Mouse (Mus musculus) heart, embryonic 11.5 days (tissue): Measurements from ENCODE around the gene Mcrip1. TPM values are rescaled to one million over a fixed set of nuclear protein-coding genes. Genes with fewer than 3 reads are reported as not detected.

ENCODE experiments used
- ATAC-seq: fragments of 200-750 bp; cut with Nextera tagmentation; replicated peaks from 2 replicates; pipeline ENCODE4 v1.8.0; 2017; ENCODE audit warnings: moderate library complexity; ENCODE audit not compliant: insufficient number of reproducible peaks, low FRiP score, low TSS enrichment
- H3K27ac ChIP-seq: fragments of 300-500 bp; sonication (generic); 2 replicates; pipeline ENCODE4 v1.5.1; 2014; ENCODE audit warnings: mild to moderate bottlenecking, low read depth, low read length
- H3K27me3 ChIP-seq: fragments of 300-500 bp; sonication (generic); 2 replicates; pipeline ENCODE4 v1.6.1; 2014; ENCODE audit warnings: mild to moderate bottlenecking, low read length, mixed read lengths; ENCODE audit not compliant: control insufficient read depth, insufficient read depth
- H3K36me3 ChIP-seq: fragments of 300-500 bp; sonication (generic); 2 replicates; pipeline ENCODE4 v1.6.1; 2014; ENCODE audit warnings: mild to moderate bottlenecking, low read length, moderate library complexity, mixed read lengths; ENCODE audit not compliant: control insufficient read depth, insufficient read depth
- H3K4me1 ChIP-seq: fragments of 300-500 bp; sonication (generic); 2 replicates; pipeline ENCODE4 v1.6.1; 2014; ENCODE audit warnings: low read length; ENCODE audit not compliant: control insufficient read depth, insufficient read depth
- H3K4me2 ChIP-seq: fragments of 300-500 bp; sonication (generic); 2 replicates; pipeline ENCODE4 v1.6.1; 2014; ENCODE audit warnings: mild to moderate bottlenecking, moderate library complexity
- H3K4me3 ChIP-seq: fragments of 300-500 bp; sonication (generic); 2 replicates; pipeline ENCODE4 v1.5.1; 2014; ENCODE audit warnings: low read depth, low read length
- H3K9ac ChIP-seq: fragments of 300-500 bp; sonication (generic); 2 replicates; pipeline ENCODE4 v1.6.1; 2014; ENCODE audit warnings: mild to moderate bottlenecking, low read depth, low read length, moderate library complexity
- H3K9me3 ChIP-seq: fragments of 300-500 bp; sonication (generic); replicated peaks from 2 replicates; pipeline ENCODE4 v1.6.1; 2016; ENCODE audit warnings: low read length; ENCODE audit not compliant: control insufficient read depth
- WGBS: fragments of 180-500 bp; shearing (Covaris S2); extraction: QIAGEN DNeasy Blood & Tissue Kit; methylation state at CpG from one replicate; pipeline ENCODE4 v1.1.7; 2014; ENCODE audit not compliant: insufficient replicate concordance; 5-methylcytosine and 5-hydroxymethylcytosine counted together
- polyA plus RNA-seq: library from polyadenylated mRNA; unstranded; fragments of >200 nt; fragmentation: Nextera tagmentation; extraction: Ambion mirVana; gene quantifications from 2 replicates; pipeline ENCODE4 v1.2.1, GENCODE M21; 2014

The Mcrip1 gene
- polyA plus RNA-seq, 1 experiment from 2014 or later: 168 TPM

- Histone ChIP-seq H3K36me3 (peaks cover 16% of the 10 kb centered on the region), H3K4me3 (no peak overlapping the region), H3K9me3 (no peaks in the 10 kb centered on the region), H3K9ac (no peak overlapping the region), H3K4me1 (no peaks in the 10 kb centered on the region; the same call in 1 of the 2 replicates), H3K4me2 (no peak overlapping the region), H3K27ac (no peak overlapping the region), H3K27me3 (no peaks in the 10 kb centered on the region)
- no peak for ATAC-seq
- 76% methylated on average over 5 of the region's 5 CpGs for WGBS
Measured at GRCm38 (mm10) chr11:120498891-120499290, 50.6 kb downstream of the Mcrip1 start.

- Histone ChIP-seq H3K27me3 (no peaks in the 10 kb centered on the region), H3K4me1 (peaks cover 3% of the 10 kb centered on the region), H3K27ac (no peak overlapping the region), H3K4me2 (no peak overlapping the region), H3K4me3 (no peak overlapping the region), H3K36me3 (peaks cover 16% of the 10 kb centered on the region), H3K9ac (no peak overlapping the region), H3K9me3 (no peaks in the 10 kb centered on the region)
- no peak for ATAC-seq
- 93% methylated on average over 12 of the region's 12 CpGs for WGBS
Measured at GRCm38 (mm10) chr11:120498226-120498625, 51.3 kb downstream of the Mcrip1 start.

- 83% methylated on average over 3 of the region's 3 CpGs for WGBS
- Histone ChIP-seq H3K36me3 (peaks cover 16% of the 10 kb centered on the region), H3K4me1 (peaks cover 8% of the 10 kb centered on the region), H3K4me3 (no peak overlapping the region), H3K4me2 (no peak overlapping the region), H3K27ac (no peak overlapping the region), H3K9me3 (no peaks in the 10 kb centered on the region), H3K27me3 (no peaks in the 10 kb centered on the region), H3K9ac (no peak overlapping the region)
- ATAC-seq: no peak
Measured at GRCm38 (mm10) chr11:120497436-120497835, 52.1 kb downstream of the Mcrip1 start.

GRCm38 (mm10) chr11:120493911-120494310 is 55.6 kb downstream of the Mcrip1 start:
- 88% methylated on average over 3 of the region's 3 CpGs for WGBS
- Histone ChIP-seq H3K27ac (no peak overlapping the region), H3K4me1 (peaks cover 20% of the 10 kb centered on the region), H3K9me3 (no peaks in the 10 kb centered on the region), H3K4me2 (no peak overlapping the region), H3K27me3 (no peaks in the 10 kb centered on the region), H3K4me3 (no peak overlapping the region), H3K36me3 (peaks cover 20% of the 10 kb centered on the region), H3K9ac (no peak overlapping the region)
- no peak for ATAC-seq

- no peak for ATAC-seq
- H3K4me3 ChIP-seq: peak overlapping the region; percentile 91; the same call in 1 of the 2 replicates
- no peak overlapping the region for H3K27ac ChIP-seq
- peaks cover 20% of the 10 kb centered on the region for H3K4me1 ChIP-seq
- peaks cover 21% of the 10 kb centered on the region for H3K36me3 ChIP-seq
- 70% methylated on average over 3 of the region's 3 CpGs for WGBS
- H3K27me3 ChIP-seq: no peaks in the 10 kb centered on the region
- H3K9ac ChIP-seq: peak overlapping the region; percentile 84; the same call in 1 of the 2 replicates
- H3K4me2 ChIP-seq: peak overlapping the region; percentile 93
- H3K9me3 ChIP-seq: no peaks in the 10 kb centered on the region
Measured at GRCm38 (mm10) chr11:120493351-120493750, 56.2 kb downstream of the Mcrip1 start.

Other genes with a start within 250 kb of the Mcrip1 start
- 1,448 and 1,508 TPM in 2 replicates for gene Actg1, start 201.2 kb downstream of the Mcrip1 start, polyA plus RNA-seq
- gene Fscn2, start 188.2 kb downstream of the Mcrip1 start, polyA plus RNA-seq: 0.57 TPM in 1 of 2 replicates, not detected in the other
- gene Faap100, start 171.0 kb downstream of the Mcrip1 start, polyA plus RNA-seq: 24.2 and 29.6 TPM in 2 replicates
- gene Nploc4, start 112.0 kb downstream of the Mcrip1 start, polyA plus RNA-seq: 31.0 and 36.7 TPM in 2 replicates
- gene Tspan10, start 107.1 kb downstream of the Mcrip1 start, polyA plus RNA-seq: not detected in 2 replicates
- gene Pde6g, start 96.2 kb downstream of the Mcrip1 start, polyA plus RNA-seq: 0.24 TPM in 1 of 2 replicates, not detected in the other
- 16.9 and 19.6 TPM in 2 replicates for gene Oxld1, start 91.7 kb downstream of the Mcrip1 start, polyA plus RNA-seq
- 21.3 and 27.5 TPM in 2 replicates for gene Ccdc137, start 91.6 kb downstream of the Mcrip1 start, polyA plus RNA-seq
- 43.6 and 48.4 TPM in 2 replicates for gene Arl16, start 82.1 kb downstream of the Mcrip1 start, polyA plus RNA-seq
- gene Mrpl12, start 65.1 kb downstream of the Mcrip1 start, polyA plus RNA-seq: 222 and 232 TPM in 2 replicates
- gene Slc25a10, start 57.9 kb downstream of the Mcrip1 start, polyA plus RNA-seq: 44.2 and 48.3 TPM in 2 replicates
- 1.5 and 1.8 TPM in 2 replicates for gene Gcgr, start 19.0 kb downstream of the Mcrip1 start, polyA plus RNA-seq
- not detected in 2 replicates for gene Ppp1r27, start 1.4 kb upstream of the Mcrip1 start, polyA plus RNA-seq
- 506 and 569 TPM in 2 replicates for gene P4hb, start 23.5 kb upstream of the Mcrip1 start, polyA plus RNA-seq
- gene Arhgdia, start 31.9 kb upstream of the Mcrip1 start, polyA plus RNA-seq: 468 and 477 TPM in 2 replicates
- gene Alyref, start 48.6 kb upstream of the Mcrip1 start, polyA plus RNA-seq: 333 and 334 TPM in 2 replicates
- gene Anapc11, start 48.7 kb upstream of the Mcrip1 start, polyA plus RNA-seq: 200 and 201 TPM in 2 replicates
- 8.8 and 9.1 TPM in 2 replicates for gene Npb, start 58.8 kb upstream of the Mcrip1 start, polyA plus RNA-seq
- gene Pcyt2, start 68.2 kb upstream of the Mcrip1 start, polyA plus RNA-seq: 79.2 and 79.9 TPM in 2 replicates
- 18.8 and 22.5 TPM in 2 replicates for gene Sirt7, start 75.5 kb upstream of the Mcrip1 start, polyA plus RNA-seq
- 19.4 and 20.2 TPM in 2 replicates for gene Mafg, start 83.9 kb upstream of the Mcrip1 start, polyA plus RNA-seq
- 22.8 and 24.9 TPM in 2 replicates for gene Pycr1, start 94.0 kb upstream of the Mcrip1 start, polyA plus RNA-seq
- 8.1 and 12.3 TPM in 2 replicates for gene Myadml2, start 98.4 kb upstream of the Mcrip1 start, polyA plus RNA-seq
- gene Notum, start 111.4 kb upstream of the Mcrip1 start, polyA plus RNA-seq: 1.4 and 1.5 TPM in 2 replicates
- 93.9 and 103 TPM in 2 replicates for gene Aspscr1, start 123.2 kb upstream of the Mcrip1 start, polyA plus RNA-seq
- gene Cenpx, start 164.0 kb upstream of the Mcrip1 start, polyA plus RNA-seq: 114 and 129 TPM in 2 replicates
- gene Lrrc45, start 164.2 kb upstream of the Mcrip1 start, polyA plus RNA-seq: 21.8 and 23.2 TPM in 2 replicates
- gene Rac3, start 171.7 kb upstream of the Mcrip1 start, polyA plus RNA-seq: 1.7 and 3.0 TPM in 2 replicates
- gene Dcxr, start 177.6 kb upstream of the Mcrip1 start, polyA plus RNA-seq: 5.1 and 6.6 TPM in 2 replicates
- 0.36 and 1.0 TPM in 2 replicates for gene Cbr2, start 182.4 kb upstream of the Mcrip1 start, polyA plus RNA-seq
- gene Hmga1b, start 213.1 kb upstream of the Mcrip1 start, polyA plus RNA-seq: 4.5 and 5.8 TPM in 2 replicates
- 15.0 and 16.5 TPM in 2 replicates for gene Rfng, start 234.5 kb upstream of the Mcrip1 start, polyA plus RNA-seq
- 166 and 179 TPM in 2 replicates for gene Gps1, start 234.5 kb upstream of the Mcrip1 start, polyA plus RNA-seq
- 50.0 and 59.9 TPM in 2 replicates for gene Dus1l, start 246.7 kb upstream of the Mcrip1 start, polyA plus RNA-seq